Mouse (Mus musculus) thymus, postnatal 36 days (tissue): ENCODE measurements around the gene Il21r.

Experiments
- DNase-seq, 2 experiments: peaks; one replicate each; pipeline ENCODE4 v3.0.0; 2022; ENCODE audit warnings: mixed read lengths in 2 of 2

Il21r gene

GRCm38 (mm10) chr7:125645413-125645812, 42.2 kb downstream of the Il21r start:
- no peak for DNase-seq

- no peak for DNase-seq
Observed at GRCm38 (mm10) chr7:125649013-125649412, 45.8 kb downstream of the Il21r start.

- DNase-seq, result no peak
Observed at GRCm38 (mm10) chr7:125657511-125657910, 54.3 kb downstream of the Il21r start.

GRCm38 (mm10) chr7:125663654-125664053, 60.4 kb downstream of the Il21r start:
- no peak for DNase-seq

DNA sequence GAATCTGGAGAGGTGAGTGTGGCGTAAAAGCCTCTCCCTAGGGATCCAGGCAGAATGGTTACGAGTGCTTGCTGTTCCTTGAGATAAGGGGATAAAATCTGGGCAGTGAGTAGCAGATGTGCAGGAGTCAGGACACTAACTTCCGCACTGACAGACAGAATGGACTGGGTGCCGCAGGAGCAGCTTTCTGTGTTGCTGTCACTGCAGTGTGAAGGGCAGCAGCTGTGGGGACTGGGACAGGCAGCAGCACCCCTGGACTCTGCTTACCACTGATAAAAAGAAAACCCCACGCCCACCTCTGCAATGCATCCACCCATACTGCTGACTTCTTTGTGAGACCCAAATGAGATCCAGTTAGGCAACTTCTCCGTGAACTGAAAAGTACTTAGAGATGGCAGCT, 67.6 kb downstream of the Il21r start:
- DNase-seq, result no peak

DNA sequence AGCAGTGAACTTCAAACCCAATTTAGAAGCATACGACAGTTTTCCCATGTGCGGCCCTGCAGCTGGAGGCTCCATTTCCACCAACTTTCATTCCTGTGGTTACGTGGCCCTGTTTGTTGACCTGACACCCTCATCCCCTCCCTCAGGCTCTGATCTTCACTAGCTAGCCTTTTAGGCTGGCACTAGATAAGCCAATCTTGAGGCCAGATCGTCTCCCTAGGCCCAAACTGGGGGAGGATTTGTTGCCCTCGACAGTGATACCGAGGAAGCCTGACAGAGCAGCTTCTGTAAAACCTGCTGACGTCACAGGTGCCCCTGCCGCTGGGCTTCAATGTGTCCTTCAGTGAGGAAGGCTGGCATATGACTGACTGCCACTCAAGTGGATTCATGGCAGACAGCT, 68.2 kb downstream of the Il21r start:
- no peak for DNase-seq

DNA sequence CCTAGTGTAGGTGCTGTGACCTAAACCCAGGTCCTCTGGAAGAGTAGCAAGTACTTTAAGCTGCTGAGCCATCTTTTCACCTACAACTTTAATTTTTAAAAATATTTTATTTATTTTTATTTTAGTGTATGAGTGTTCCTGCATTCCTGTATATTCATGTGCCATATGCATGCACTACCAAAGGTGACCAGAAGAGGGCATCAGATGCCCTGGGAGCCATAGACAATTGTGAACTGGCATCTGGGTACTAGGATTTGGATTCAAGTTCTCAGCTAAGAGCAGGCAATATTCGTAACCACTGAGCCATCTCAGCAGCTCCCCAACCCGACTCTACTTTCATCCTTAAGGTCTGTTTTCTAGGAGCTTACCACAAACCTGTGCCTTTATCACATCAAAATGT, 71.7 kb downstream of the Il21r start:
- DNase-seq, result peak; percentile 29 to 51

GRCm38 (mm10) chr7:125678756-125679155, 75.5 kb downstream of the Il21r start:
- no peak for DNase-seq

- DNase-seq, result no peak
Observed at GRCm38 (mm10) chr7:125679936-125680335, 76.7 kb downstream of the Il21r start.
